Mouse (Mus musculus) testis, adult 2 months (tissue): ENCODE results near the gene Neurl4.

Experiments used
- CTCF ChIP-seq: fragments of 200-500 bp; IDR thresholded peaks from 2 replicates; pipeline ENCODE4 v1.5.1; 2012; ENCODE audit warnings: low read depth, mild to moderate bottlenecking, inconsistent platforms, low read length, moderate library complexity; ENCODE audit not compliant: control insufficient read depth, insufficient read depth, insufficient replicate concordance
- POLR2A ChIP-seq: fragments of 200-500 bp; IDR thresholded peaks from 2 replicates; pipeline ENCODE4 v1.6.1; 2012; ENCODE audit warnings: low read depth, mild to moderate bottlenecking, inconsistent platforms, low read length, moderate library complexity; ENCODE audit not compliant: control insufficient read depth

DNA sequence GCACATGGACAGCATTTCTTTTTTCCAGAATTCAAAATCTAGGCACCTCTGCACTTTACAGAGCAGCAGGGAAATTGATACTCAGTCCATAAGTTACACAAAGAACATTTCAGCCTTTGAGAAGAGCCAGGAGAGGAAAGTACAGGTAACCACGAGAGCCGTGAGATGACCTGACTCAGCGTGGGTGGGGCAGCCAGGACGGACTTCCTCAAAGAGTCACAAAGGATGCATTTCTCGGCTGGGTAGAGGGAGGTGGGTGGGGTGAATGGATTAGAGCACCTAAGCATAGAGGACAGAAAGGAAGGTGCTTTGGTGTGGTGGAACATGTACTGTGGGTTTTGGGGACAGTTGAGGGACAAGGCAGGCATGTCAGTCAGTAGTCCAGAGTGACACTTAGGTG, 61.0 kb downstream of the Neurl4 start:
- TF ChIP-seq CTCF, result no peak
- no peak for TF ChIP-seq POLR2A
